Mouse (Mus musculus) olfactory bulb, adult 2 months (tissue): ENCODE measurements around the gene Pbld2.

Source experiments
- CTCF ChIP-seq: fragments of 200-500 bp; IDR thresholded peaks from 2 replicates; pipeline ENCODE4 v1.5.1; 2012; ENCODE audit warnings: low read depth, mild to moderate bottlenecking, low read length, moderate library complexity; ENCODE audit not compliant: insufficient read depth
- POLR2A ChIP-seq: fragments of 200-500 bp; IDR thresholded peaks from 2 replicates; pipeline ENCODE4 v1.6.1; 2012; ENCODE audit warnings: mild to moderate bottlenecking, low read depth, low read length, moderate library complexity; ENCODE audit not compliant: insufficient read depth

GRCm38 (mm10) chr10:63023121-63023748, 880 bp upstream of the Pbld2 start:
- TF ChIP-seq POLR2A, result no peak
- no peak for TF ChIP-seq CTCF
